Mouse (Mus musculus): ENCODE data around the gene Gm28053.

DNA sequence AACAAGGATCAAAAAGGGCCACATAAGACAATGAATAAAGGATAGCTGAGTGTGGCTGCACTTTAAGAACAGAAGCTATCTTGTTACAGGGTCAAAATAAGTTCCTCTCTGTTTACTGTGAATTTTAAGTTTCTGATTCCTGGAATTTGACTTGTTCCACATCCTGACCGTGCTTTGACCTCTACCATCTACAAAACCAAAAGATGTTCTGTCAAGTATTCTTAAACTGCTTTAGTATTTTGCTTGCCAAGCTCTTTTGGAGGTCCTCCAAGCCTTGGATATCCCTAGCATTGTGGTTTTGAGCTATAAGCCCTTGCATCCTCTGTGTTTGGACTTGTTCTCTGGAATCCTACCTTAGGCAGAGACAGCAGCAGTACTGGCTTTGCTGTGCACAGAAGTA is 66.8 kb downstream of the Gm28053 start:
- TF ChIP-seq EP300 (IDR thresholded peaks at IDR 0.05; ENCODE audit: low read depth) (peak; percentile 60; the same call in 1 of the 2 replicates), CTCF (IDR thresholded peaks at IDR 0.05; ENCODE audit: low read depth) (no peak)

Measured in liver, postnatal 0 days (tissue).